Mouse (Mus musculus): ENCODE measurements around the gene Pak2.
A peak's percentile ranks its signal among the peaks of the same experiment; 100 is the strongest.
"Not testable (repeated sequence)": the region's sequence is repeated elsewhere in the genome, so short reads cannot be mapped to it uniquely, and the experiment has no call there.

Pak2 gene

DNA sequence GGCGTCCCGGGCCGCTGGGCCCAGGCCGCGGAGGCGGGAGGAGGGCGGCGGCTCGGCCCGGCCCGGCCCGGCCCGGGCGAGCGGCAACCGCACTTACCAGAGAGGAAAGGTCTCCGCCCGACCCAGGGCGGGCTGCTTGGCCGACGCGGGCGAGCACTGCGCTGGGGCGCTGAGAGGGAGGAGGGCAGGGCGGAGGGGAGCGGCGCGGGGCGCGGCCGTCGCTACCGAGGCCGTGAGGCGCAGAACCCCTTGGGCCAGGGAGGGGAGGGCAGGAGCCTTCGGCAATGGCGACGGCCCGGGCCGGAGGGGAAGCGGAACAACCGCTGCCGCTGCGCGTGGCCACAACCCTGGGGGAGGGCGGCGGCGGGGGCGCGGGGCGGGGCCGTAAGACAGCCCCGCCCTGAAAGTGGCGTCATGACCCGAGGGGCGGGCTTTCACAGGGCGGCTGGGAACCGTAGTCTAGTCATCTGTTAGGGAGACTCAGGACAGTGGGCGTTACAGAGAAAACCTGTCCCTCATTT is at the start of gene Pak2:
TSS of gene Pak2 (minus strand) at position 352 of the 521 bp plus-strand sequence.
- DNase-seq: peak; percentile 80 to 83

DNA sequence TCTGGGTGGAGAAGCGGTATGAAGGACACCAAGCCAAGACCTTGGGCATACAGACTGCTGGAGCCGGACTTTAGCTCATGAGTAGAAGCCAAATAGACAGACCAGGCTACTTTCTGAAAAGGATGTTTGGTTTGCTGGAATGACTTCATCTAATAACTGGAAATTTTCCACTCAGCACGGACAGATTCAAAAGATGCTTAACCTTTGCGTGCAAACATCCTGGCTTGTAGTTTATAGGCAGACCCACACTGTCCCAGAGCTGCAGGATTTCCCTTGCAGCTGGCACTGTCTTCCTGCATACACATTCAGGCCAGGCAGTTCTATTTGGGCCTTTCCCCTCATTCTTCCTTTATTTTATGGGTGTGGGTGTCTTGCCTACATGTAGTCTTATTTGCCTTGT is 47.9 kb upstream of the Pak2 start:
- DNase-seq: no peak

DNA sequence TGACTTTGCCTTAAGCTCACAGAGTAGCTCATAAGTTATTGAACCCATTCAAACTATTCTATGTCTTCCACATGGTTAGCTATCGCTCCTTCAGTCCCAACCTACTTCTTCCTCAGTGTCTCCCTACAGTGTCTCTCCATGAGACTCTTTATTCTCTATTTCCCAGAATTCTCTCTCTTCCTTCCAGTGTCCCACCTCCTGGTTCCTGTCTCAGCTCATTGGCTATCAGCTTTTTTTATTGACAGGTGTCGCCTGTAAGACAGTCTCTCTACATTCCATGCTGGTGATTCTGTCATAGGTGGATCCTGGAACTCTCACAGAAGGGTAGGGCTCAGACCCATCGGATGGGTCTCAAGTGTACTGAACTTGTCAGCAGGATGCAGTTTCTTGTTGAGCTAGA is 46.2 kb upstream of the Pak2 start:
- DNase-seq: no peak

DNA sequence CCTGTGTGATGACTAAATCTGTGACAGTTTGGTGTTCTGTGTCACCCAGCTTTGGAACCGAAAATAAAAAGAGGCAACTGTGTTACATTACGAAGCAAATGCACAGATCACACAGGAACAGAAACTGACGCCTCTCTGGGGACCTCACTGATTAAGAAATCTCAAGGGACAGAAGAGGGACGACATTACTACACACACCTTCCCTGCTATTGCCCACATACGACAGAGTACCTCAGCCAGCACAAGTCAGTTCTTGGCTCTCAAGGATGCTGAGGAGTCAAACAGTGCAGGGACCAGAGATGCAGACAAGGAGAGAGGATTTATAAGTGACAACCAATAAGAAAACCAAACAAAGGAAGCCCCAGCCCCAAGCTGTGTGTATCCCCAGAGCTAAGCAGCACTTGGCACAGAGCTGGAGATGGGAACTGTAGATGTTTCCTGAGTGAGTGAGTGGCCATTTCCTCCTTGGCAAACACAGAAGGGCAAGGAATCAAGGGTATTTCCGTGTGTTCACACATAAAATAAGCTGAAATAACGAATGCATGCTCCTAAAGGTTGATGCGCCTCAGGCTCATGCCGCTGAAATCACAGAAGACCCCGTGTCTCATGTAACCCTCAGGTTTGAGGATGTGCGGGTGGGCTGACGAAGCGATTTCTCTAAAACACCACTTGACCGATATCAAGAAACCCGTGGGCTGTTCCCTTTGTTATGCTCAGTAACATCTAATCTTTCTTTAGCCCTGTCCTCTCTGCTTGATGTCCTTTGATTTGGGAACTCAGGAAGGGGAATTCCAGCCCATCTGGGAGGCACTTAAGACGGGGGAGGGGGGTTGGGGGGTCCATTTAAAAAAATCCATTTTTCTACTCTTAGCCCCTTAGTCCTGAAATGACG is 45.5 kb upstream of the Pak2 start:
- DNase-seq: peak in 1 of 2 experiments; percentile 25

DNA sequence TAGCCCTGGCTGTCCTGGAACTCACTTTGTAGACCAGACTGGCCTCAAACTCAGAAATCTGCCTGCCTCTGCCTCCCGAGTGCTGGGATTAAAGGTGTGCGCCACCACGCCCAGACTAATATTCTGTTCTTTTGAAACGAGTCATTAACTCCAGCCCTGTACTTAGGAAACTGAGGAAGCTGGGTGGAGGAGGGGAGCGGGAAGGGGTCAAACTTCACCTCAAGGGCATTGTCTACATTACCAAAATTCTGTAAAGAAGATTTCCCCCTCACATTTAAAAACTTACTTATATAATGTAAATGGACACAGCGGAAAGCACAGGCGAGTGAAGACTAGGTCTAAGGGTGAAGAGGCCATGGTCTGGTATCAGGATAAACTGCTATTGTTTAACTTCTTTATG is 44.9 kb upstream of the Pak2 start:
- no peak for DNase-seq

DNA sequence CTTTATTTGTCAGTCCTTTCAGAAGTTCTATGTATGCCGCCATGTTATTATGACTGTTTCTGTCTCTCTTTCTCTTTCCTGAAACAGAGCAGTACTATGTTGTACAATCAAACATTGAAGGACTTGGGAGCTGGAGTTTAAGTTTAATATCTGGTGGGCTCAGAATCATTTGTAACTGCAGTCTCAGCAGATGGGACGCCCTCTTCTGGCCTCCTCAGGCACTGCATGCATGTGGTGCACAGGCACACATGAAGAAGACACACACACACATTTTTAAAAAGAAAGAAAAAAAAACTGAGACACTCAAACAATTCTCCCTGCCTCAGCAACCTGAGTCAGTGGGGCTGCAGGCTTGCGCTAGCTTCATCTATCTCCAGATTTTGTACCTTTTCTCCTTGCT is 41.3 kb upstream of the Pak2 start:
- no peak for DNase-seq

DNA sequence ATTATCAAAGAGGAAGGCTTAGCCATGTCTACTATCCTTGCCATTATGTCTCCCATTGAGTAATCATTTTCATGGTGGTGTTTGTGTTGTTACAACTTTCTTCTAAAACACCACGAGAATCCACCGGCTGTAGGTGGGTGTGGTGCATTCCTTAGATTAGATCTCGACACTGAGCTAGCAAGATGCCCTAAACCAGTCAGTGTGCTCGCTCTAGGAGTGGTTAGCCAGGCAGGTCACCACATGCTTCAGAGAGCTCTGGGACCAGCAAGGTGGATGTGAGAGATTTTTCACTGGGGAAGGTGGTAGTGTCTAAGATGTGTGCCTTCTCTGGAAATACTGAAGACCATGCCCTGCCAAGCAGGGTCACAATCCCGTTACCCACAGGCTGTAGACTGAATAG is 37.0 kb upstream of the Pak2 start:
- DNase-seq: no peak

DNA sequence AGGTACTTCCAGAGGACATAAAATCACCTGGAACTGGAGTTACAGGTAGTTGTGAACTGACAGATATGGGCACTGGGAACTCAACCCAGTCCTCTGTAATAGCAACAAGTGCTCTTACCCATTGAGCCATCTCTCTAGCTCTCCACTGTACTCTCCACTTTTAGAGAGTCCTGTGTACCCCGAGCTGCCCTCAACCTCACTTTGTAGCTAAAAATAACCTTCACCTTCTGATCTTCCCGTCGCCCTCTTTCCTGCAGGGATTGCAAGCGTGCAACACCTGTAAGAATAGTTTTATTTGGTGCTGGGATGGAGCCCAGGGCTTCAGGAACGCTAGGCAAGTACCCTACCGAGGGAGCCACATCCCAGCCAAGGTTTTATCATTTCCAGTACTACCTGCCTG is 36.6 kb upstream of the Pak2 start:
- DNase-seq: no peak

DNA sequence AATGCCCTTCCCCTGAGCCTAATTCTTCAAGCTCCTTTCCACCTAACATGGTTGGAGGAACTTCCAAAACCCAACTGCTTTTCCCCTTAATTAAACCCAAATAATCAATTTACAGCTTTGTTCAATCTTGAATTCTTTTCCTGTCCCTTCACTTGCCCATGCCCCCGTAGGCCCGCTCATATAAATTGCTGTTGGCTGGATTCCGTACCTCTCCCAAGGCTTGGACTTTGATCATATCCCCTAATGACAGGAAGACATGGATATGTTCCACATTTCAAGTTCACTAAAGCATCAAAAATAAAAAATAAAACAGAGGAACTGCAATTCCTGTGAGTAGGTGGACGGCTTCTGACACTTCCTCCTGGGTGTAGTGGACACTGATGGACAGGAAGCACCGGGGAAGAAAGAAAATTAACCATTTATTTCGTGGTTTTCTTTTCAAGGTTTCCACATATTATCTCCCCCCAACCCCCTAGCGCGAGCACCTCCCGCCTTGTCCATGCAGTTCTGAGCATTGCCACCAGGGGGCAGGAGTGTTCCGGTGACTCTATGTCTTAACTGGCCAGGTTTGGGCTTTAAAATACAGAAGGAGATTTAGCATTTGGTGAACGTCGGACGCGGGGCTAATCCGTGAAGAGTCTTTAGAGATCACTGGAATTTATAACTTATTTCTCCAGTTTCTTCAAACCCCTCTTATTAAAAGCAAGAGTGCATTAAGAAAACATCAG is 36.0 kb upstream of the Pak2 start:
- DNase-seq: peak; percentile 61 to 85

DNA sequence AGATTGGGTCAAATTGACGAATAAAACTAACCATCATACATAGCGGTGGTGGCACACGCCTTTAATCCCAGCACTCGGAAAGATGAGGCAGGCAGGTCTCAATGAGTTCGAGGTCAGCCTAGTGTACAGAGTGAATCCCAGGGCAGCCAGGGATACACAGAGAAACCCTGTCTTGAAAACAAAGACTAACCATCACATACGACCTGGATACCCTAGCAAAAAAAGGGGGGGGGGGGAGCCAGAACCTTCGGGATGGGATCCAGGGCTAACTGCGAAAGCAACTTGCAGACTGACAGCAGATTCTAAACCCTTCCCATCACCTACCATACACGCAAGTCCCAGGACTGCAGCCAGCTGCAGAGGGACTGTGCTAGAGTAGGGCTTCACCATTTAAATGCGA is 35.3 kb upstream of the Pak2 start:
- DNase-seq: no peak

DNA sequence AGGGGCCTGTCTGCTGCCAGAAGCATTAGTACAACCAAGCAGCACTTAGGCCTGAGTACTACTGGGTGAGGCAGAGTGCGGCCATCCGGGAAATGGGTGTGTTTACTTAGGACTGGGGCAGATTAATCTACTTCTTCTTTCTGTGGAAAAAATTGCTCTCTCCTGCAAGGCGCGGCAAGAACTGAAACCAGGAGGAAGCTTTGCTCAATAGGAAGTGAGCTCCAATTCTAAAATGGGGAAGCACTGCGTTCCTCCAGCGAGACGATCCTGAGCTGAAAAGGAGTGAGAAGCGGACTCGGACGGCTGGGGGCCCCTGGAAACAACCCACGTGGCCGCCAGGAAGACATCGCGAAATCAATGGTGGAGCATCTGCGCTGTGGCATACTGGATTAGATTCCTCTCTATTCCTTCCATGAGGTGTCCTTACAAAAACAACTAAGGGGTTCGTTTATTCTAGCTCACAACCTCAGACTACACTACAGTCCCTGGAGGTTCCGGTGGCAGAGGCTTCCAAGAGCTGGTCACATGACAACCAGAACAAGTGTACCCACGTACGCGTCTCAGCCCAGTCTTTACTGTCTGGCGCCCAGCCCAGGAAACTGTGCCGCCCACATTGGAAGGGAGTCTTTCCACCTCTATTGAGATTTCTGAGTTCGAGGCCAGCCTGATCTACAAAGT is 34.5 kb upstream of the Pak2 start:
- peak; percentile 39 to 40 for DNase-seq

DNA sequence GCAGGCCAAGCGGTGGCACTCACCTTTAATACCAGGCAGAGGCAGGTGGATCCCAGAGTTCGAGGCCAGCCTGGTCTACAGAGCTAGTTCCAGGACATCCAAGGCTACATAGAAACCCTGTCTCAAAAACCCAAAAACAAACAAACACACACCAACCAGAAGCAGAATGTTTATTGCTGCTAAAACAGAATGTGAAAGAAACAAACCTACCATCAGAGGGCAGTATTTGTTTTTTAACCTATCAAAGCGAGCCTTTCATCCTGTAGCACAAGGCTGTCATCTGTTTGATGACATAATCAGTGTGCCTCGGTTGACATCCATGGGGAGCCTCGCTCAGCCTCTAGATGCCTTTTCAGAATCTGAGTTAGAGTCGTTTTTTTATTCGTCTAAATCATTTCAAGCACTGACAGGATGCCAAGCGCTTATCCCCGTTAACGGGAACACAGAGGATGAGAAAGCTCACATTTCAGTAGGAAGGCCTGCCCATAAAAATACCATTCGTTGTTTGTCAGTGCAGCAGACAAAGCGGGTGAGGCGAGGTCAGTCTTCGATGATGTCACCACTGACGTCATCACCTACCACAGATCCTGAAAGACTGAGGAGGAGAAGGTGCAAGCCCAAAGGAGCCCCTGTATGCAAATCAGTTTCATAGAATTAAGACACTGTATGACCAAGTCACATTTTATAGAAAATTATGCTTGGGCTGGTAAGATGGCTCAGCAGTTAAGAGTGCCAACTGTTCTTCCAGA is 32.0 kb upstream of the Pak2 start:
- no peak for DNase-seq

DNA sequence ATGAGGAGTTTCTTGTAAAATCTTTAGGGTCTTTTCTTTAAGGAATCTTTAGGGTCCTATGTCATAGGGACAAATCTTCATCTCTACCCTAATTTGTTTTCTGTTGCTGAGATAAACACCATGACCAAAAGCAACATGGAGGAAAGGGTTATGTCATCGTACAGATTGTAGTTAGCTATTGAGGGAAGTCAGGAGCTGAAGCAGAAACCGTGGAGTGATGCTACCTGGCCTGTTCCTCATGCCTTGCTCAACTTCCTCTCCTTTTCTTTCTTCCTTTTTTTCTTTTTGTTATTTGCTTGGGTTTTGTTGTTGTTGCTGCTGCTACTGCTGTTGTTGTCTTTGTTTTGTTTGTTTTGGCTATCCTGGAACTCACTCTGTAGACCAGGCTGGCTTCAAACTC is 29.4 kb upstream of the Pak2 start:
- DNase-seq: no peak

DNA sequence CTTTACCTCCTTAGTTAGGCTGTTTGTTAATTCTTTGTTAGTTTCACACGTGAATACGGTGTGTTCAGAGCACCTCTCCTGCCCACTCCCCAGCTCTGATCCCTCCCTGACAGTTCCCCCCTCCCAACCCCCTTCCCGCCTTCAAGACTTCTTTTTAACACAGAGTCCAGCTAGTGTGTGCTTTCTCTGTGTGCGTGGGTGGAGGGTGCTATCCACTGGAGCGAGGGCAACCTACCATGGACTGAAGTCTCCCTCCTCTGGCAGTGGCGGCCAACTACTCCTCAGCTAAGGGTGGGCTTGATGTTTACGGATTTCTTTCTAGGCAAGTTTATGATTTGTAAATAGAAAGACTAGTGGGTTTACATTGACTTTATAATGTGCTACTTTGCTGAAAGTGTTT is 29.0 kb upstream of the Pak2 start:
- DNase-seq: no peak

DNA sequence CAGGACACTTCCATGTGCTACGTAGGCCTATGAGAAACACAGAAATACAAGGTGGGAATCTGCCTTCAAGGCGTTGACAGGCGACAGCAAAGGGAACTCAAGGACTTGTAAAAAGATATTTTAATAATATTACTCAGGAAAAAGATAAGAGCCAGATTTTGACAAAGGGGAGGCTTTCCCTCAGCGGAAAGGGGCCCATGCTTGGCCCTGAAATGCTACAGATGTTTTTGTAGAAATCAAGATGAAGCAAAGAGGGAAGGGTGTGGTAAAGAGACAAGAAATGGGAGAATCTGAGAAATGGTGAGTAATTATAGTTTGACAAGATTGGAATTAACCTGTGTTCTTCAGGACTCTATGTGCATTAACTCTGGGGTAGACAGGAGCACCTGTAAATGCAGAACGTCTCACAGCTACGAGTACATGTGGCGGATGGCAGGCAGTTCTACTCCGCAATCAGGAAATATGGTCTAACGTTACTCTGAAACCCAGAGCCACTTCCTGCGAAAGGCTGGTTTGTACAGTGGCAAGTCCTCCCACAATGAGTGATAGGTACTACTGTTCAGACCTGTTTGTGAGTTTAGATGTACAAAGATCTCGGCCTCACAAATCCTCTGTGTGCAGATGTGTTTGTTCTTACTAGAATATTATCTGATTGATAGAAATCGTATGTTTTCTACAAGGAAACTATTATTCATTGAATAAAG is 28.4 kb upstream of the Pak2 start:
- no peak for DNase-seq

DNA sequence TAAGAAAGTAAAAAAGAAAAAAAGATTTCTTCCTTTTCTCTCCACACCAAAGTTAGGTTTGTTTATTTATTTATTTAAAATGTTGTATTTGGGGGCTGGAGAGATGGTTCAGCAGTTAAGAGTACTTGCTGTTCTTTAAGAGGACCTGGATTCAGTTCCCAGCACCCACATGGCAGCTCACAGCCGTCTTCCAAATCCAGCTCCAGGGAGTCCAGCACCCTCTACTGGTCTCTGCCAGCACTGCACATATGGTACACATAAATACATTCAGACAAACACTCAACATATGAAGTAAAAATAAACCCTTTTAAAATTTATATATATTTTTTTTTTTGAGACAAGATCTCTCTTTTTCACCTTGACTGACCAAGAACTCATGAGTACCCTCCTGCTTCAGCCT is 26.6 kb upstream of the Pak2 start:
- DNase-seq: no peak

DNA sequence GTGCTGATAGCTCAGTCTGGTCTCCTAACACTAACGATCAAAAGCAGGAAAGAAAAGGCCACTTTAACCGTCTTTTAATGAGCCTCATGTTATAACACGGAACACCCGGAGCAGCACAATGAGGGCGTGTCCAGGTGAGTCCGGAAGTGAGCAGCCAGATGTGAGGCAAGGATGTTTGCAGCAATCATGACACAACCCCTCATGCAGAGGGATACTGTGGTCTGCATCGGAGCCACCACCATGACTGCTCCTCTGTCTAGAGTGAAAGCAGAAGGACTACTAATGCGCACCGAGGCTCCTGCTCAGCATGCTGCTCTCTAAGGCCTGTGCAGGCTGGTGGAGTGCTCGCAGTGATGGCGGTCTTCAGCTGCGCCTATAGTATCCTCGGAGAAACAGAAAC is 23.2 kb upstream of the Pak2 start:
- no peak for DNase-seq

DNA sequence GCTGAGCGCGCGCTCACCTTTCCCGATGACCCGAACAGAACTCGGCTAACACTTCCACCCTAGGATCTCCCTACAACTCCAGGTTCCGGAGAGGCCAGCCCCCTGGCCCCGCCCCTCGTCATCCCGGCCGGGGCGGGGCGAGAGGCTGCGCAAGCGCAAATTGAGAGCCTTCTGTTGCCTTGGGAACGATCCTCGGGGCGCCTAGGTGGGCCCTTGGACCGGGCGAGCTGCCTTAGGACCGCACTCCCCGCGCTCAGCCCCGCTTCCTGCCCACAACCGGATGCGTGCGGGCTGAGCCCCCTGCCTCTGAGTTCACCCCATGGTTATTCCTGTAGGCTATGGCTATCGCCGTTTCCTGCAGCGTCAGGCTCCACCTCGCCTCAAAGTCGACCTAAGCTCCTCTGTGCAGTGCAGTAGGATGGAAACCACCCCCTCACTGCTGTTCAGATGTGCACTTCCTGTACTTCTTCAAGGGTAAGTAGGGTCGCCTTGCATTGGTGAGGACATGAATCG is 20.6 kb upstream of the Pak2 start, which contains the start of the genes Pigx and Cep19:
TSS of gene Pigx (minus strand) at position 103 of the 513 bp plus-strand sequence.
TSS of gene Cep19 (plus strand) at position 163 of the 513 bp plus-strand sequence.
- DNase-seq: peak; percentile 92 to 94

DNA sequence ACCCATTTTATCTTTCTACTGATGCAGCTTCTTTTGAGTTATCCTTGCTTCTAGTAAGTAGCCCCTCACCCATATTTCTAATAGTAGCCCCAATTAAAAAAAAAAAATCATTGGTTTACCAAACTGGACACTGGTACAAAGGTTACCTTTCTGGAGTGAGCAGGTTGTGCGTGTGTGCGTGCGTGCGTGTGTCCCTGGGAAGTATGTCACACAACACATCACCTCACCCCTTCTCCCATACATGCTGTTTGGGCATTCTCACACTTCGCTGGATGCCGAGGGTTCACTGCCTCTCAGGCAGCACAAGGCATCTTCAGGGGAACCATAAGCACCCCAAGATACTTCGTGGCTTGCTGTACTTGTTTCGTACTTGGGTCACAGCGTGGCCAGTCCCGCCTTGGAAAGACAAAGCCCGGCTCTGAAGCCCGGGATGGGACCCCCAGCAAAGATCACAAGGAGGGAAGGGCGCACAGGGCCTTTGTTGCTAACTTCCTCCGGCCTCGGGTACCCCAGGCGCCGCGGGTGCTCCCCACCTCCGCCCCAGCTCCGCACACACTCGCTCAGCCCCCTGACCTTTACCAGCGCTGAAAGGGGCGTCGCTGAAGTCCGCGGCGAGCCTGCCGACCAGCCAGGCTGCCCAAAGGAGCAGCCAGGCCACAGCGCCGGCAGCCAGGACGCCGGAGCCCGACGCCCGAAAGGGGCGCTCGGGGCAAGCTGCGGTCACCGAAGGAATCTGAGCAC is 19.9 kb upstream of the Pak2 start:
- no peak for DNase-seq

DNA sequence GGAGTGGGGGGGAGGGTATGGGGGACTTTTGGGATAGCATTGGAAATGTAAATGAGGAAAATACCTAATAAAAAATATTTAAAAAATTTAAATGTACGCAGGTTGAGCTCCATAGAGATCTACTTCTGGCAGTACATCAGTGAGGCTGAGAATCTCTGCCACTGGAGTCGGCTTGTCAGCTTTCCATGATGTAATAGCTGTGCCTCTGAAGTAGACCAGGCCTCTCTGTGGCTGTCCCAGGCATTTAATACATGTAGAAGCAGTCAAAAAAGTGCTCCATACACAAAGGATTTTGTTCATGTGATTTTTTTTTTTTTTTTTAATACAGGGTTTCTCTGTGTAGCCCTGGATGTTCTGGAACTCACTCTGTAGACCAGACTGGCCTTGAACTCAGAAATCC is 18.6 kb upstream of the Pak2 start:
- not testable (repeated sequence) for DNase-seq

DNA sequence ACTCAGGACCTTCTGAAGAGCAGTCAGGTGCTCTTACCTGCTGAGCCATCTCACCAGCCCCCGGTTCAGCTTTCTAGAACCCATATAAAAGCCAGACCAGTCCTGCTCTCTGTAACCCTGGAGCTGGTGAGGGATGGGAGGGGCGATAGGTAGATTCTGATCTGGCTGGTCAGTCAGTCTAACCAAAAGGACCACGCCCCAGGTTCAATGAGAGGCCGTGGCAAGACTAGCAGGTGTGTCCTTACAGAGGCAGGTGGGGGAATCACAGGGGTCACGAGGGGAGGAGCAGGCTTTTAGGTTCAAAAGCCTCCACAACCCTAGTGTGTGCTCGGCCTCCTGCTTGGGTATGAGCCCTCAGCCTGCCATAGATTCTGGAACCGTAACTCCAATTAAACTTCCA is 12.3 kb upstream of the Pak2 start:
- no peak for DNase-seq

Data from kidney, adult 8-10 months (tissue).